In the genomic region with DNA sequence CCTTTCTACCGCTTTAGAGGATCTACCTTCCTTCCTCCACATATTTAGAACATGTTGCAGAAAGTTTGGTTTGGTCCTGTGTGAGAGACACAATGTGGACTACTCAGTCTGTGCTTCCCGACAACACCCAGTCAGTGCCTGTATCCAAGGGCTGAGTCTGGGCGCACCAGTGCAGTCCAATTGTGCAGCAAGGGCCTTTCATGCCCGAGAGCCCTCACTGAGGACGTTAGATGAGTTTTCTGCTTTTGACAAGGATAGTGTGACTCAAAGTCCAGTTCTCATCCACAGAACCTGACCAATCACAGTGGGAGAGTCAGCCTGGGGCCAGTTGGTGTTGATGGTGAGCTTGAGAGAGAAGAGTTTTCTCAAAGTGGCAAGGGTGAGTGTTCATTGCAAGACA, we compare ENCODE assay signal across 29 mouse cellular contexts.
DNase-seq lines count a peak whose midpoint lies in the region; ATAC-seq and TF ChIP-seq lines count a peak whose summit lies in the region.
"Had no signal": no experiment of that assay in that cellular context is flagged by ENCODE, and none has a peak within 500 bp of the region (broad histone marks: within the 10 kb centered on the region; RNA-seq: fewer than 3 reads in every experiment).

No protein-coding gene starts in this region.

- no peak overlapping the region for H3K4me3 ChIP-seq in intestine, embryonic 14.5 days (ENCODE audit: low read depth, low read length)
- H3K4me3 ChIP-seq in intestine, embryonic 16.5 days (ENCODE audit: low read length), result no peak overlapping the region
- no peak overlapping the region for H3K4me3 ChIP-seq in left cerebral cortex, adult 2 months
- H3K4me3 ChIP-seq in olfactory bulb, adult 2 months (ENCODE audit: insufficient read depth, low read depth, low read length), result no peak overlapping the region
- no peak overlapping the region for H3K4me3 ChIP-seq in forebrain, embryonic 16.5 days (replicated peaks; ENCODE audit: low read length)
- H3K4me3 ChIP-seq: embryonic facial prominence, embryonic 13.5 days; forebrain, embryonic 10.5 days; forebrain, embryonic 15.5 days; heart, embryonic 10.5 days; heart, embryonic 15.5 days; hindbrain, embryonic 13.5 days; limb, embryonic 12.5 days; liver, embryonic 15.5 days; midbrain, embryonic 15.5 days had no signal

- ATAC-seq in intestine, embryonic 14.5 days (replicated peaks; ENCODE audit: low FRiP score, low TSS enrichment, low read depth), result no peak
- ATAC-seq in intestine, embryonic 16.5 days, result no peak
- no peak for ATAC-seq in forebrain, embryonic 16.5 days
- ATAC-seq: forebrain, embryonic 15.5 days; midbrain, embryonic 15.5 days; Patski had no signal

- 87% methylated on average over 5 of the region's 5 CpGs for WGBS in intestine, embryonic 14.5 days
- WGBS in intestine, embryonic 16.5 days, result 86% methylated on average over 5 of the region's 5 CpGs
- WGBS in olfactory bulb, adult 2 months, result 80% methylated on average over 5 of the region's 5 CpGs
- 88% methylated on average over 5 of the region's 5 CpGs for WGBS in forebrain, embryonic 16.5 days

- H3K27ac ChIP-seq in intestine, embryonic 14.5 days (ENCODE audit: low read depth), result no peak overlapping the region
- no peak overlapping the region for H3K27ac ChIP-seq in intestine, embryonic 16.5 days (ENCODE audit: low read length)
- peak overlapping the region; percentile 41 for H3K27ac ChIP-seq in left cerebral cortex, adult 2 months
- H3K27ac ChIP-seq in olfactory bulb, adult 2 months (ENCODE audit: insufficient read depth, low read depth, low read length), result peak overlapping the region; percentile 7; the same call in 1 of the 2 replicates
- no peak overlapping the region for H3K27ac ChIP-seq in forebrain, embryonic 16.5 days (ENCODE audit: low read length)
- H3K27ac ChIP-seq: forebrain, embryonic 10.5 days; forebrain, embryonic 15.5 days; heart, embryonic 10.5 days; heart, embryonic 15.5 days; hindbrain, embryonic 13.5 days; limb, embryonic 12.5 days; liver, embryonic 15.5 days; midbrain, embryonic 15.5 days; stomach, postnatal 0 days had no signal

- no peak overlapping the region for H3K9ac ChIP-seq in intestine, embryonic 14.5 days (ENCODE audit: low read length)
- no peak overlapping the region for H3K9ac ChIP-seq in intestine, embryonic 16.5 days (ENCODE audit: low read depth, low read length)
- no peak overlapping the region for H3K9ac ChIP-seq in forebrain, embryonic 16.5 days (replicated peaks; ENCODE audit: low read depth, low read length)
- H3K9ac ChIP-seq: embryonic facial prominence, embryonic 13.5 days; forebrain, embryonic 15.5 days; heart, embryonic 15.5 days; hindbrain, embryonic 13.5 days; limb, embryonic 12.5 days; liver, embryonic 15.5 days; lung, embryonic 14.5 days; midbrain, embryonic 15.5 days had no signal

- no peak for TF ChIP-seq CTCF in left cerebral cortex, adult 2 months (IDR thresholded peaks at IDR 0.05)
- no peak for TF ChIP-seq CTCF in olfactory bulb, adult 2 months (IDR thresholded peaks at IDR 0.05; ENCODE audit: insufficient read depth, low read depth, low read length)

- intact Hi-C loops in left cerebral cortex, adult 2 months (cut with DNase I), result loop anchor here (2.0 to 5.0 kb wide), 3 partner anchors 43 to 87 kb away; no protein-coding TSS in a partner anchor

- DNase-seq in intestine, embryonic 14.5 days (ENCODE audit: low spot score), result peak; percentile 41
- DNase-seq in left cerebral cortex, adult 2 months (ENCODE audit: extremely low spot score in 1 of 2, low spot score in 2 of 2), result no peak
- DNase-seq in left cerebral cortex, adult 9 months (ENCODE audit: low spot score in 2 of 2), result no peak
- DNase-seq in kidney, adult 9 months, result peak; percentile 91
- no peak for DNase-seq in embryo, embryonic 9.5 days (ENCODE audit: extremely low spot score)
- DNase-seq: adrenal gland, postnatal 14 days; cerebellum, adult 11 months; cerebellum, adult 9-10 months; cerebellum, postnatal 36 days; embryo, embryonic 11 days; gastrocnemius, postnatal 10 days; lung, embryonic 14.5 days; lung, postnatal 14 days; right cerebral cortex, adult 18-20 months; right cerebral cortex, postnatal 4 days had no signal

- 0 out of 2 replicates have a peak, but pooled peaks cover 7% of the 10 kb centered on the region for H3K4me1 ChIP-seq in intestine, embryonic 14.5 days (replicated peaks; ENCODE audit: control insufficient read depth, insufficient read depth, low read length)
- peaks cover 8% of the 10 kb centered on the region; the same call in 1 of the 2 replicates for H3K4me1 ChIP-seq in intestine, embryonic 16.5 days (ENCODE audit: control insufficient read depth, insufficient read depth, low read length)
- H3K4me1 ChIP-seq in olfactory bulb, adult 2 months (ENCODE audit: control insufficient read depth, insufficient read depth, low read length), result peaks cover 12% of the 10 kb centered on the region
- peaks cover 21% of the 10 kb centered on the region for H3K4me1 ChIP-seq in forebrain, embryonic 16.5 days (replicated peaks; ENCODE audit: control insufficient read depth, insufficient read depth, low read length)
- H3K4me1 ChIP-seq: limb, embryonic 12.5 days; midbrain, embryonic 15.5 days had no signal

- H3K36me3 ChIP-seq in intestine, embryonic 14.5 days (ENCODE audit: control insufficient read depth, insufficient read depth, low read length), result no peaks in the 10 kb centered on the region
- no peaks in the 10 kb centered on the region for H3K36me3 ChIP-seq in intestine, embryonic 16.5 days (ENCODE audit: control insufficient read depth, insufficient read depth, low read length)
- no peaks in the 10 kb centered on the region for H3K36me3 ChIP-seq in forebrain, embryonic 16.5 days (ENCODE audit: control insufficient read depth, insufficient read depth)
- H3K36me3 ChIP-seq: embryonic facial prominence, embryonic 13.5 days; forebrain, embryonic 10.5 days; forebrain, embryonic 15.5 days; heart, embryonic 10.5 days; heart, embryonic 15.5 days; hindbrain, embryonic 13.5 days; limb, embryonic 12.5 days; liver, embryonic 15.5 days; midbrain, embryonic 15.5 days had no signal

- no peak overlapping the region for H3K4me2 ChIP-seq in intestine, embryonic 14.5 days (ENCODE audit: low read length)
- no peak overlapping the region for H3K4me2 ChIP-seq in intestine, embryonic 16.5 days (ENCODE audit: low read depth, low read length)
- H3K4me2 ChIP-seq in forebrain, embryonic 16.5 days (ENCODE audit: low read length), result no peak overlapping the region
- H3K4me2 ChIP-seq: embryonic facial prominence, embryonic 13.5 days; forebrain, embryonic 15.5 days; heart, embryonic 15.5 days; hindbrain, embryonic 13.5 days; limb, embryonic 12.5 days; liver, embryonic 15.5 days; lung, embryonic 14.5 days; midbrain, embryonic 15.5 days had no signal

- H3K9me3 ChIP-seq in intestine, embryonic 14.5 days (ENCODE audit: control insufficient read depth, low read length), result no peaks in the 10 kb centered on the region
- H3K9me3 ChIP-seq in intestine, embryonic 16.5 days (ENCODE audit: control insufficient read depth, low read length), result no peaks in the 10 kb centered on the region
- no peaks in the 10 kb centered on the region for H3K9me3 ChIP-seq in forebrain, embryonic 16.5 days (ENCODE audit: control insufficient read depth, low read length)
- H3K9me3 ChIP-seq: embryonic facial prominence, embryonic 13.5 days; forebrain, embryonic 10.5 days; forebrain, embryonic 15.5 days; heart, embryonic 10.5 days; heart, embryonic 15.5 days; hindbrain, embryonic 13.5 days; limb, embryonic 12.5 days; liver, embryonic 15.5 days; midbrain, embryonic 15.5 days had no signal

- no peak for TF ChIP-seq POLR2A in olfactory bulb, adult 2 months (IDR thresholded peaks at IDR 0.05; ENCODE audit: insufficient read depth, low read depth, low read length)

- no peaks in the 10 kb centered on the region for H3K27me3 ChIP-seq in intestine, embryonic 14.5 days (replicated peaks; ENCODE audit: control insufficient read depth, insufficient read depth, low read length)
- no peaks in the 10 kb centered on the region for H3K27me3 ChIP-seq in intestine, embryonic 16.5 days (replicated peaks; ENCODE audit: control insufficient read depth, insufficient read depth, low read length)
- no peaks in the 10 kb centered on the region for H3K27me3 ChIP-seq in forebrain, embryonic 16.5 days (replicated peaks; ENCODE audit: control insufficient read depth, insufficient read depth, low read length)
- H3K27me3 ChIP-seq: embryonic facial prominence, embryonic 13.5 days; forebrain, embryonic 15.5 days; heart, embryonic 15.5 days; limb, embryonic 12.5 days; liver, embryonic 15.5 days; midbrain, embryonic 15.5 days; Patski had no signal

Comparison
In these comparisons a context has a peak if more than half of its experiments do, and no peak if none do; other contexts are left out.
1. DNase-seq: peak in intestine, embryonic 14.5 days (single experiment) and kidney, adult 9 months (single experiment); none in left cerebral cortex, adult 2 months (0 of 2), left cerebral cortex, adult 9 months (0 of 2) and embryo, embryonic 9.5 days (single experiment).
2. H3K27ac ChIP-seq: peak in left cerebral cortex, adult 2 months (single experiment) and olfactory bulb, adult 2 months (single experiment); none in intestine, embryonic 14.5 days (single experiment), intestine, embryonic 16.5 days (single experiment) and forebrain, embryonic 16.5 days (single experiment).